Mouse (Mus musculus): ENCODE results near the gene Tgm3. TPM values are rescaled to one million over a fixed set of nuclear protein-coding genes. Genes with fewer than 3 reads are reported as not detected.

Tgm3 gene
- polyA plus RNA-seq, 1 experiment = not detected

DNA sequence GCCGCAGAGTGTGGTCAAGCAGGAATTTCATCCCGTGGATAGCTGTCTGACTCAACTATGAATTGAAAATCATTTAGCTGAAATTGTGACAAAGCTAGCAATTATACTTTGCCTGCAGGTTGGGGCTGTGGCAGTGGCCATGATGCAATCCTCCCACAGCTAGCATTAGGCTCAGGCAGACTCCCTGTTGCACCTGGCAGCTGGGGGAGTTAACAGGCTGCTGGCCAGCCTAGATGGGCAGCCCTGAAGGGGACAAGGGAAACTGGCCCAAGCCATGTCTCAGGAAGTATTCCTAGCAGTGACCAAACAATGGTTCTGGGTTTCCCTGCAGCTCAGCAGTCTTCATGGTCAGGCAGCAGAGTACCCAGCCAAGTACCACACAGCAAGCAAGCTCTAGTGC is 2.8 kb upstream of the Tgm3 start:
- Histone ChIP-seq H3K27ac (ENCODE audit: control insufficient read depth, insufficient read depth, low read depth, low read length, poor library complexity) (no peak overlapping the region), H3K4me3 (replicated peaks; ENCODE audit: control insufficient read depth, low read depth, low read length) (no peak overlapping the region), H3K4me1 (ENCODE audit: control insufficient read depth, insufficient read depth, low read length) (no peaks in the 10 kb centered on the region)
- TF ChIP-seq CTCF (IDR thresholded peaks at IDR 0.05; ENCODE audit: control insufficient read depth, insufficient read depth, low read length) = no peak
- TF ChIP-seq POLR2A (IDR thresholded peaks at IDR 0.05; ENCODE audit: borderline replicate concordance, control insufficient read depth, low read depth, low read length) = no peak
- 75% methylated on average over 2 of the region's 2 CpGs for WGBS

DNA sequence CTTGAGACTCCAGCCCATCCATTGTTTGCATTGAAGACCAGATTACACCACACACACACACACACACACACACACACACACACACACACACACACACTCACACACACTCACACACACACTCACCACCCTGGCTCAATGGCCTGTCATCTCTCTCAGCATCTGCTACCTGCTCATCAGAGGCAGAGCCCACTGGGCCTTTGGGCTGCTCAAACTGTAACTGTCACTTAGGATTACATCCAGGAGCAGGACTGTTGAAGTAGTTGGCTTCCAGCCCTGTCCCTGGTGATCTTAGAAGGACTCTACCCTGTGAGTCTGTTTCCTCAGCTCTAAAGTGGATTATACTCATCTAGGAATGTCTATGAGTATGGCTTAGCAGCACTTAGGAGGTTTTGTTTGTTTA is 1.5 kb downstream of the Tgm3 start:
- Histone ChIP-seq H3K4me1 (ENCODE audit: control insufficient read depth, insufficient read depth, low read length) (no peaks in the 10 kb centered on the region), H3K27ac (ENCODE audit: control insufficient read depth, insufficient read depth, low read depth, low read length, poor library complexity) (no peak overlapping the region)
- TF ChIP-seq POLR2A (IDR thresholded peaks at IDR 0.05; ENCODE audit: borderline replicate concordance, control insufficient read depth, low read depth, low read length) = no peak

DNA sequence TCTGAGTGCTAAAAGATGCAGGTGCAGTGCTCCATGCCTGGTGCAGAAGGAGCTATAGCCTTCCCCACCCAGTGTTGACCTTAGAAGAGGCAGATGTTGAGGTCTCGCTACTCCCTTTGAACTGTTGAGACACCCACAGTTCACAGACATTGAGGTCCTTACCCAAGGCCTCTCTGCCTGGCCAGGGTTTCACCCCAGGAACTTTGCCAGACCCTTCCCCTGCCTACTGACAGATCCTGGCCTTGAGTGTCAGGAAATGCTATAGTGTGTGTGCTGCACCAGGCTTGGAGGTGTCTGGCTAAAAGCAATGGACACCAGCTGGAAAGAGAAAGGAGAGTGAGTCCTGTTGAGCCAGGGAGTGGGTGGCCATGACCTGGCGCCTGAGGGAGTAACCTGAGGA is 3.0 kb downstream of the Tgm3 start:
- Histone ChIP-seq H3K27ac (ENCODE audit: control insufficient read depth, insufficient read depth, low read depth, low read length, poor library complexity) (no peak overlapping the region), H3K4me3 (replicated peaks; ENCODE audit: control insufficient read depth, low read depth, low read length) (no peak overlapping the region), H3K4me1 (ENCODE audit: control insufficient read depth, insufficient read depth, low read length) (no peaks in the 10 kb centered on the region)
- WGBS = 74% methylated on average over 2 of the region's 2 CpGs
- TF ChIP-seq CTCF (IDR thresholded peaks at IDR 0.05; ENCODE audit: control insufficient read depth, insufficient read depth, low read length) (no peak), POLR2A (IDR thresholded peaks at IDR 0.05; ENCODE audit: borderline replicate concordance, control insufficient read depth, low read depth, low read length) (no peak)

More for the DNA sequence above, 1.5 kb downstream of the Tgm3 start:
- no peak overlapping the region for H3K4me3 ChIP-seq (replicated peaks; ENCODE audit: control insufficient read depth, low read depth, low read length)

DNA sequence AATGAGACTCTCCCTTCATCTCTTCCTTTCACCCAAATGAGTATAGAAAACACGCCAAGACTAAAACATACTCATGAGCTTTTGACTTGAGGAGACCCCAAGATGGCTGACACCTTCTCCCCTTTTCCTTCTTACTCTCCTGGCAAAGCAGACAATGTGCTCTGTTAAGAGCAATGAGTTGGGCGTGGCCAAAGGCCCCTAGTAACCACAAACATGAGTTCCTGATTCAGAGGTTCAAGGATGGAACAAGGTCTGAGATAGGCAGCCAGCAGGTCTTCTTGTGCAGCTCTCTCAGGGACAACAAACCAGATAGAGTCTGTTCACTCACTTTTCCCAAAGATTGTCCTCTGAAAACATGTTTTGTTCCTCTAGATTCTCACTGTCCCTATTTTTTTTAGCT is 5.9 kb downstream of the Tgm3 start:
- H3K27ac ChIP-seq (ENCODE audit: control insufficient read depth, insufficient read depth, low read depth, low read length, poor library complexity) = no peak overlapping the region
- 66% methylated on average over 2 of the region's 2 CpGs for WGBS
- TF ChIP-seq CTCF (IDR thresholded peaks at IDR 0.05; ENCODE audit: control insufficient read depth, insufficient read depth, low read length) (no peak), POLR2A (IDR thresholded peaks at IDR 0.05; ENCODE audit: borderline replicate concordance, control insufficient read depth, low read depth, low read length) (no peak)
- H3K4me3 ChIP-seq (replicated peaks; ENCODE audit: control insufficient read depth, low read depth, low read length) = no peak overlapping the region
- H3K4me1 ChIP-seq (ENCODE audit: control insufficient read depth, insufficient read depth, low read length) = no peaks in the 10 kb centered on the region

DNA sequence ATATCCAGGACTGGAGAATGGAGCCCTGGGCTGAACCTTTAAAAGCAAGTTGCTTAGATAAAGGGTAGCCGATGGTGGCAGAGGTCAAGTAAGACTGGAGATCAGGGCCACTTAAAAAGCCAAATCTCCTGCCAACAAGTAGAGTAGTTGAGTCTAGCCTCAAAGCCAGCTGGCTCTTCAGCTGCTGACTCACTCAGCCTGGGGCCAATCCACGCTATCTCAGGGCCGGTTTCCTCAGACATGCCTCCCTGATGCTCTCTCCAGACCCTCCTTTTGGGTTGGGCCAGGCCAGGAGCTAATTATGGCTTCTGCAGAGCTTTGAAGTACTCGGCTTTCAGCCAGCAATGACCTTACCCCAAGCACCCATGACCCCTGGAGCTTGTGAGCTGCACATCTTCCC is 15.7 kb downstream of the Tgm3 start:
- no peaks in the 10 kb centered on the region; the same call in 1 of the 2 replicates for H3K4me1 ChIP-seq (ENCODE audit: control insufficient read depth, insufficient read depth, low read length)
- TF ChIP-seq CTCF (IDR thresholded peaks at IDR 0.05; ENCODE audit: control insufficient read depth, insufficient read depth, low read length) (no peak), POLR2A (IDR thresholded peaks at IDR 0.05; ENCODE audit: borderline replicate concordance, control insufficient read depth, low read depth, low read length) (no peak)
- 62% methylated on average over 4 of the region's 4 CpGs for WGBS
- no peak overlapping the region for H3K4me3 ChIP-seq (replicated peaks; ENCODE audit: control insufficient read depth, low read depth, low read length)
- H3K27ac ChIP-seq (ENCODE audit: control insufficient read depth, insufficient read depth, low read depth, low read length, poor library complexity) = no peak overlapping the region

DNA sequence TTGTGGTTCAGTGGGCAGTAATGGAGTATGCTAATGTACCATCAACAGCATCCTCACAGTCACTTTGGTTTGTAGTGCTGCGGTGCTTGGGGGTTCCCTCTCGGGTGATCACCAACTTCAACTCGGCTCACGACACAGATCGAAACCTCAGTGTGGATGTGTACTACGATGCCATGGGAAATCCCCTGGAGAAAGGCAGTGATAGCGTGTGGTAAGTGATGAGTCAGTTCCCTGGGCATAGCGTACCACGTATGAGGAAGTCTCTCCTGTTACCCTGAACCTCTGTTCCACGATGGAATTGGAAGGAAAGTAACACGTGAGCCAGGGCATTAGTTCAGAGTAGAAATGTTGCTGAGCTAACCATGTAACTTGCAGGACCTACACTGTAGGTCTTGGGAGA is 17.7 kb downstream of the Tgm3 start:
- TF ChIP-seq POLR2A (IDR thresholded peaks at IDR 0.05; ENCODE audit: borderline replicate concordance, control insufficient read depth, low read depth, low read length) (no peak), CTCF (IDR thresholded peaks at IDR 0.05; ENCODE audit: control insufficient read depth, insufficient read depth, low read length) (no peak)
- no peak overlapping the region for H3K4me3 ChIP-seq (replicated peaks; ENCODE audit: control insufficient read depth, low read depth, low read length)
- H3K27ac ChIP-seq (ENCODE audit: control insufficient read depth, insufficient read depth, low read depth, low read length, poor library complexity) = no peak overlapping the region
- H3K4me1 ChIP-seq (ENCODE audit: control insufficient read depth, insufficient read depth, low read length) = no peaks in the 10 kb centered on the region; the same call in 1 of the 2 replicates
- 54% methylated on average over 11 of the region's 11 CpGs for WGBS

DNA sequence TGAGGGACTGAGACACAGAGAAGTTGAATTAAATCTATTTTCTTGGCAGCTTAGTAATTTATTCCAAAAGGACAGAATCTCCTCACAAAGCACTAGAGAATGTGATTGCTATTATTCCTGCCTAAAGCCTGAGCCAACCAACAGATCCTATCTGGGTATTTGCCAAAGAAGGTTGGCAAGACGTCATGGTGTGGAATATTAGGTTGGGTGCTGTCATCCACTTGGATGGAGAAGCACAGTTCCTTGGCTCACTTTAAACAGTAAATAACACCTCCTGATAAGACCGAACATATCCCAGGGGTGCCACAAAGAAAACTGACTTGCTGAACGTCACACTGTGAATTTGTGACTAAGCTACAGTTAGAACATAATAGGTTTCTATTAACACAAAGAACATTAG is 20.5 kb downstream of the Tgm3 start:
- no peaks in the 10 kb centered on the region; the same call in 1 of the 2 replicates for H3K4me1 ChIP-seq (ENCODE audit: control insufficient read depth, insufficient read depth, low read length)
- 78% methylated on average over 3 of the region's 3 CpGs for WGBS
- TF ChIP-seq CTCF (IDR thresholded peaks at IDR 0.05; ENCODE audit: control insufficient read depth, insufficient read depth, low read length) (no peak), POLR2A (IDR thresholded peaks at IDR 0.05; ENCODE audit: borderline replicate concordance, control insufficient read depth, low read depth, low read length) (no peak)
- no peak overlapping the region for H3K4me3 ChIP-seq (replicated peaks; ENCODE audit: control insufficient read depth, low read depth, low read length)
- no peak overlapping the region for H3K27ac ChIP-seq (ENCODE audit: control insufficient read depth, insufficient read depth, low read depth, low read length, poor library complexity)

DNA sequence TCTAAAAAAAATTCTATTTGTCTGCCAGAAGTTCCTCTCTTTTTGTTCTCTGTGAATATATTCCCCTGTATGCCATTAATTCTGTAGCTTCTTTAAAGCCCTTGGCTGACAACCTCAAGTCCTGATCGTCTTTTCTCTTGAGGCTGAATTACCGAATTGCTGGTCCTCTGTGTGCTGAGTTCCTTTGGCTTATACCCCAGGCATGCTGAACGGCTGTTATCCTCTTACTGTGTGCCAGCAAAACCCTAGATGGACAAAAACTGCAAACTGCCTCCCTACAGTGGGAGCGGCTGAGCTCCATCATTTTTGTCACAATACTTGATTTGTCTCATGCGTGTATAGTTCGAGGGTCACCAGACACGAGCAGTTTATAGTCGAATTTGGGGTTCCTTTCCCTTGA is 24.7 kb downstream of the Tgm3 start:
- H3K27ac ChIP-seq (ENCODE audit: control insufficient read depth, insufficient read depth, low read depth, low read length, poor library complexity) = no peak overlapping the region
- 77% methylated on average over 8 of the region's 8 CpGs for WGBS
- peaks cover 2% of the 10 kb centered on the region; the same call in 1 of the 2 replicates for H3K4me1 ChIP-seq (ENCODE audit: control insufficient read depth, insufficient read depth, low read length)
- no peak overlapping the region for H3K4me3 ChIP-seq (replicated peaks; ENCODE audit: control insufficient read depth, low read depth, low read length)
- no peak for TF ChIP-seq CTCF (IDR thresholded peaks at IDR 0.05; ENCODE audit: control insufficient read depth, insufficient read depth, low read length)
- TF ChIP-seq POLR2A (IDR thresholded peaks at IDR 0.05; ENCODE audit: borderline replicate concordance, control insufficient read depth, low read depth, low read length) = no peak

DNA sequence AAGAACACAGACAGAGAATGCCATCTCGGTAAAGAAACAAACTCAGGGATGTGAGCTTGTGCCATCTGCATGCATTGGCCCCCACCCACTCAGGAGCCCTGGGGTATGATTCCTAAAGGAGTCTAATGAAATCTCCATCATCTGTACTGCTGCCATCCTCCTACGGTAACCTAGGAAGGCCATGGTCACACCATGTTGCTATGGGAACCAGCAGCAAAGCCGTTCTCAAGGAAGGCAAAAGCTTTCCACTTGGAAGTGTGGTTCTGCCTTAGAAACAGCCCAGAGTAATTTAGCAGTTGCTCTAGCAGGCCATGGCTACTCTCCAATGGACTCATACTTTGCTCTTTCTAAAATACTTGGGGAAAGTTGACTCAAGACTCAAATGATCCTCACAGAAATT is 26.8 kb downstream of the Tgm3 start:
- Histone ChIP-seq H3K27ac (ENCODE audit: control insufficient read depth, insufficient read depth, low read depth, low read length, poor library complexity) (no peak overlapping the region), H3K4me1 (ENCODE audit: control insufficient read depth, insufficient read depth, low read length) (peaks cover 2% of the 10 kb centered on the region), H3K4me3 (replicated peaks; ENCODE audit: control insufficient read depth, low read depth, low read length) (no peak overlapping the region)
- TF ChIP-seq POLR2A (IDR thresholded peaks at IDR 0.05; ENCODE audit: borderline replicate concordance, control insufficient read depth, low read depth, low read length) (no peak), CTCF (IDR thresholded peaks at IDR 0.05; ENCODE audit: control insufficient read depth, insufficient read depth, low read length) (no peak)
- 73% methylated on average over 3 of the region's 3 CpGs for WGBS

All from bone marrow, adult 2 months (tissue).